Mouse (Mus musculus) ovary, adult 18-20 months (tissue): ENCODE results near the gene Rnft2.
A peak's percentile ranks its signal among the peaks of the same experiment; 100 is the strongest.

ENCODE experiments used
- DNase-seq: peaks from one replicate; pipeline ENCODE4 v3.0.0; 2022; ENCODE audit warnings: low spot score, mixed read lengths

Gene Rnft2

DNA sequence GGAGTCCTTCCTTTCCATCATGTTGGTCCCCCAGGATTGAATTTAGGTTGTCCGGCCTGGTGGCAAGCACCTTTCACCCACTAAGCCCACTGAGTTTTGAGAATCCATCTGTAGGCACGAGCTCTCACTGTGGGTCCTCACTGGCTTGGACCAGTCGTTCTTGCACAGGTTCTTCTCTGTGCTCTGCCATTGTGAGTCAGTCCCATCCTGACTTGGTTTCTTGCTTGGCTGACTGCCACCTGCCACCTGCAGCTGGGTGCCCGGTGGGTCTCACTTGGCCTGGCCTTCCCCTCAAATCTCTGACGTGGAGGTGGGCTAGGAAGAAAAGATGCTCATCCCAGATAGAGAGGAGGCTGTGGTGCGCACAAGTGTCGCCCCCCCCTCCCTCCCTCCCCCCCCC lies 6.1 kb upstream of the Rnft2 start:
- DNase-seq: no peak

GRCm38 (mm10) chr5:118247378-118247777 lies 2.5 kb upstream of the Rnft2 start:
- no peak for DNase-seq

DNA sequence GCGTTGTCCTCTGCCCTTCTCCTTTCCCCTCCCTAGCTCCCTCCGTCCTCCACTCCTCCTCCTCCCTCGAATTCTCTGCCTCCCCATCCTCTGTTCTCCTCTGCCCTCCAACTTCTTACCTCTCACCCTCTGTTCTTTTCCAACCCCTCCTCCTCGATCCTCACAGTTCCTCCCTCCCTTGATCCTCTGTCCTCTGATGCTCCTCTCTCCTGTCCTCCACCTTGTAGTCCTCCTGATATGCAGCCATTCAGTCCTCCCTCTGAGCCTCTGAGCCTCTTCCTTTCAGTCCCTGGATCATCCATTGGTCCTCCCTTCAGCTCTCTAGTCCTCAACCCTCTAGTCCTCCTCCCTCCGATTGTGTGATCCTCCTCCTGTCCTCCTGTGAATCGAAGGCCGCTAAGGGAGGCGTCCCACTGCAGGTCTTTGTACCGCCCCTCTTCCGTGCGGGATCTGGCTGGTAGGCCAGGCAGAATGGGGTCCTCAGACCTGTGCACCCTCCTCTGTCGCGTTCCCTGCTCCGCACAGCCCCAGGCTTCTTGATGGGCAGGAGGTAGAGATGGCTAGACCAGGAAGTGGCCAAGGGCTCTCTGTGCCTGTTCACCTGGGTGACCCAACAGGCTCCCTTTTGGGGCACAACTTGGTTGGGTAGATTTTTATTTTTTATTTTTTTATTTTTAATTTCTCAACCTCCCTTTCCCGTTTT lies 841 bp upstream of the Rnft2 start:
- DNase-seq: no peak

- DNase-seq: no peak
These were observed 5.2 kb downstream of the Rnft2 start for GRCm38 (mm10) chr5:118239671-118240070.

- DNase-seq: no peak
These were observed 8.0 kb downstream of the Rnft2 start for GRCm38 (mm10) chr5:118236891-118237290.

GRCm38 (mm10) chr5:118230071-118230611 lies 14.8 kb downstream of the Rnft2 start:
- DNase-seq: no peak

DNA sequence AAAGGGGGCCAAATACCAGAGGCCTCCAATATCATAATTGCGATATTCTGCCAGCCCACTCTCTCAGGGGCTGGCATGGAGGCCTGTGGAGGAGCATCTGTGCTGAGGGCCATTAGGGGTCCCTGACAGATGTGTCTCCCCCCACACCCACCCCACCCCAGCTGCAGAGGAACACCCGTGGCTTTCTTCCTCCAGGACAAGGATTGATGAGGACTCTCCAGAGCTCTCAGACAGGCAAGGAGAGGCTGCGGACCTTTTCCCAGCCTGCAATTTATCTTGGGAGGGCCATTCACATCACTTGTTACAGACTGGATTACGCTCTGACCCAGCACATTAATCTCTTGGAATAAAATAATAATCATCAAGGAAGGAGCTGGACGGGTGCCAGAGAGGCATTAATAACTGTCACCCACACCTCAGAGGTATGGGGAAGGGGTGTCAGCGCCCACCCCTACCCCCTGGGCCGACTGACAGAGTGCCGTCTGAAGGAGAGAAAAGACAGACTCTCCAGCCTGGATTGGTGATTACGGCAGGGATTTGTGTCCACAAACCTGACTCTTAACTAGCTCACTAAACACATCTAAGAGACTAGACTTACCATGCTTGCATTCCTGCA lies 21.7 kb downstream of the Rnft2 start:
- DNase-seq: no peak

DNA sequence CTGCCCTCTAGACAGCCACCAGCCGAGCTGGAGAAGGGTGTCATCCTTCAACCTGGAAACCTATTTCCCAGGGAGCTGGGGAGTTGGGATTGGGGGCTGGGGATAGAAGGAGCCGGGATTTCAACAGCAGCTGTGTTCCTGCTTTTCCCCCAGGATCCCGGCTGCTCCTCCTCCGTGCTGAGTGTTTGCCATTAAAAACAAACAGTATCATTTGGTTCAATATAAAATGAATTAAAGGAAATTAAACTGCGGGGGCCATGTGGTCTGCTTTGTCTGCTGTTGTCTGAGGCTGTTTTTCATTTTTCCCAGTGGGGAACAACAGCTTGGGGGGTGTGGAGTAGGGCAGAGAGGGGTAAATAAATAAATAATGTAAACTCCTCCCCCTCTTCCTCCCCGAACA lies 27.5 kb downstream of the Rnft2 start:
- DNase-seq: no peak

- peak; percentile 68 for DNase-seq
These were observed 30.3 kb downstream of the Rnft2 start for GRCm38 (mm10) chr5:118214418-118215154.

- DNase-seq: no peak
These were observed 30.9 kb downstream of the Rnft2 start for GRCm38 (mm10) chr5:118214012-118214411.

DNA sequence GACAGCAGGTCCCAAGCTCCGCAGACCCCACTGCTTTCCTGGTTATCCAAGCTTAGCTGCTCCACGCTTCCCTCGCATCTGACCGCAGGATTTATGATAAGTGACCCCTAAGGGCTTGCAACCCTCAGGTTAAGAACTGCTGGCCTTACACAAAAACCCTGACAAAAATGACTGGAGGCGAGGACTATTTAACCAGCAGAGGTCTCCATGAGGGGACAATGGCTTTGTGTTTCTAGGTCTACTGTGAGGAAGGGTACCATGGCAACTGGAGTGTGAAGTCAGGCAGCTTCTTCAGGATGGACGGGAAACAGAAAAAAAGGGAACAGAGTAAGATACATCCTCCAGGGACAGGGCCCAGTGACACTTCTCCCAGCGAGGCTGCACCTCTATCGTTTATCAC lies 39.1 kb downstream of the Rnft2 start:
- DNase-seq: no peak

- no peak for DNase-seq
These were observed 40.1 kb downstream of the Rnft2 start for GRCm38 (mm10) chr5:118204675-118205440.

DNA sequence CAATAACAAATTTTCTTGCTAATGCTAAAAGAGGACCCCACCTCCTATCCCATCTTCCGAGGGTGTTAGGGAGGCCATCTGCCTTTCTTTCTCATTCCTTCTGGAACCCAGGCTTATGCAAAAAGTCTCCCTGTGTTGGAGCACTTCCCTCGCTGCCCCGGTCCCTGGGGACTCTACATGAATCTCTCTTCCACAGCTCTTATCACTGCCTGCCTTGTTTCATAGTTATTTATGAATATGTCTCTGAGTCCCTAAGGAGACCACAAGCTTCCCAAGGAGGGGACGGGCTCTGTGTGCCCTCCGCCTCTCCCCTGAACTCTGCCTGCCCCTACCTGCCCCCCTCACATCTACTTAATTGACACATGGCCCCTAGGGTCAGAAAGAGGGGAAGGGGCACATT lies 45.2 kb downstream of the Rnft2 start:
- DNase-seq: no peak

- no peak for DNase-seq
These were observed 47.5 kb downstream of the Rnft2 start for GRCm38 (mm10) chr5:118197421-118197820.

DNA sequence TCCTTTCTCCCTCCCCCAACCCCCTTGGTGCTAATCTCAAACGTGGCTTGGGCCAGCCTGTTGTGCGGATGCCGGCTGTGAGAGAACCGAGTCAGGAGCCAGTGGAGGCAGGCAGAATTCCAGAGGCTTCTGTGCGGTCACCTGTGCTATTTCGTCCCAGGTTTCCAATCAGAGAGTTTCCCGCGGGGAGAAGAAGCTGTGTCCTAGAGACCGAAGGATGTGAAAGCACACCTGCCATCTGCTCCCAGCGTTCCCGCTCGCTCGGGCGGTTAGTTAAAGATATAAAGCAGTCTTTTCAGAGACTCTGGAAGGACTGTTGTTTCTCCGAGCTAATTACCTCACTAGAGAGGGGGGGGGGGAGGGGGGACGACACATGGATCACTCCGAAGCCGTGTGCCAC lies 52.7 kb downstream of the Rnft2 start:
- no peak for DNase-seq

DNA sequence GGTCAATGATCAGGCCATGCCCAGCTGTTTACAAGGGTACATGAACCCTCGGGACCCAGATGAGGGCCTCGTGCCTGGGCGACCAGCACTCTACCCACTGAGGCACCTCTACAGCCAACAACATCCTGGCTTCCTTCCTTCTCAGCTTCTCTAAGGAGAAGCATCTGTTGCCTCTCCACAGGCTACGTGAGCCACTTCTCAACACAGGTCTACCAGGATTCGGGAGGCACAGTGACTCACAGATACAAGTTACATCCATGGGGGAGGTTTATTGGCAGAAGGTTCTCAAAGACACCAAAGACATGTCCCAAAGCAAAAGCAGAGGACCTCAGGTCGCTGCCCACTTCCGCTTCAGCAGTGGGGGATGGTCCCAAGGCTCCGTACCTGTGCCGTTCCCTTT lies 54.4 kb downstream of the Rnft2 start:
- DNase-seq: no peak

- DNase-seq: no peak
These were observed 56.6 kb downstream of the Rnft2 start for GRCm38 (mm10) chr5:118188356-118188755.

GRCm38 (mm10) chr5:118186903-118187633 lies 57.8 kb downstream of the Rnft2 start:
- DNase-seq: no peak

- DNase-seq: no peak
These were observed 67.3 kb downstream of the Rnft2 start for GRCm38 (mm10) chr5:118177640-118178039.

DNA sequence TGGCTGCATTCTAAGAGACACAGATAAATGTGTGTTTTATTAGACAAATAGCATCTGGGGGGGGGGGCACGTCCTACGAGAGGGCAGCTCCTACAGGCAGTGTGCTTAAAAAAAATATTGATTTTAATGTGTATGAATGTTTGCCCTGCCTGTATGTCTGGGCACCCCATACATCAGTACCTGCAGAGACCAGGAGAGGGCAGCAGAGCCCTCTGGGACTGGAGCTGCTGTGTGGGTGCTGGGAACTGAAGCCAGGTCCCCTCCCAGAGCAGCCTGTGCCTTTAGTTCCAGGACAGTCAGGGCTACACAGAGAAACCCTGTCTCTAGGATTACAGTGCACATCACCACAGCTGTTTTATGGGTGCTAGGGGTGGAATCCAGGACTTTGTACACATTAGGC lies 69.8 kb downstream of the Rnft2 start:
- no peak for DNase-seq

GRCm38 (mm10) chr5:118174310-118175009 lies 70.5 kb downstream of the Rnft2 start:
- no peak for DNase-seq
